Mouse (Mus musculus) limb, embryonic 15.5 days (tissue): Measurements from ENCODE around the gene Btf3. TPM values are rescaled to one million over a fixed set of nuclear protein-coding genes. Genes with fewer than 3 reads are reported as not detected.

Experiments used
- ATAC-seq: fragments of 200-750 bp; cut with Nextera tagmentation; 2 replicates; pipeline ENCODE4 v1.8.0; 2017; ENCODE audit warnings: low read depth, moderate TSS enrichment; ENCODE audit not compliant: insufficient number of reproducible peaks, low FRiP score, low TSS enrichment
- H3K27ac ChIP-seq: fragments of 300-500 bp; sonication (generic); 2 replicates; pipeline ENCODE4 v1.5.1; 2015; ENCODE audit warnings: moderate library complexity, mild to moderate bottlenecking, inconsistent platforms
- H3K27me3 ChIP-seq: fragments of 300-500 bp; sonication (generic); 2 replicates; pipeline ENCODE4 v1.6.1; 2015; ENCODE audit warnings: inconsistent platforms
- H3K36me3 ChIP-seq: fragments of 300-500 bp; sonication (generic); 2 replicates; pipeline ENCODE4 v1.6.1; 2015; ENCODE audit warnings: inconsistent platforms
- H3K4me1 ChIP-seq: fragments of 300-500 bp; sonication (generic); 2 replicates; pipeline ENCODE4 v1.6.1; 2015; ENCODE audit warnings: inconsistent platforms
- H3K4me2 ChIP-seq: fragments of 300-500 bp; sonication (generic); 2 replicates; pipeline ENCODE4 v1.6.1; 2015; ENCODE audit warnings: mild to moderate bottlenecking, inconsistent platforms
- H3K4me3 ChIP-seq: fragments of 300-500 bp; sonication (generic); 2 replicates; pipeline ENCODE4 v1.5.1; 2015; ENCODE audit warnings: mild to moderate bottlenecking, inconsistent platforms
- H3K9ac ChIP-seq: fragments of 300-500 bp; sonication (generic); 2 replicates; pipeline ENCODE4 v1.6.1; 2015; ENCODE audit warnings: inconsistent platforms
- H3K9me3 ChIP-seq: fragments of 300-500 bp; sonication (generic); 2 replicates; pipeline ENCODE4 v1.6.1; 2016; ENCODE audit warnings: inconsistent platforms
- WGBS: fragments of 180-500 bp; shearing (Covaris S2); methylation state at CpG from one replicate; pipeline ENCODE4 v1.1.7; 2015; 5-methylcytosine and 5-hydroxymethylcytosine counted together
- polyA plus RNA-seq: library from polyadenylated mRNA; unstranded; fragments of >200 nt; fragmentation: Nextera tagmentation; extraction: Ambion mirVana; gene quantifications from 2 replicates; pipeline ENCODE4 v1.2.1, GENCODE M21; 2015

The Btf3 gene
- polyA plus RNA-seq, 1 experiment from 2014 or later = 660 TPM

- Histone ChIP-seq H3K36me3 (peaks cover 25% of the 10 kb centered on the region), H3K4me2 (peak overlapping the region; percentile 66), H3K4me3 (peak overlapping the region; percentile 73), H3K9ac (peak overlapping the region; percentile 61), H3K4me1 (peaks cover 23% of the 10 kb centered on the region), H3K27me3 (no peaks in the 10 kb centered on the region), H3K9me3 (no peaks in the 10 kb centered on the region), H3K27ac (peak overlapping the region; percentile 92)
- peak; percentile 26; the same call in 1 of the 2 replicates for ATAC-seq
- WGBS = under 1% methylated on average over 16 of the region's 16 CpGs
These were observed 53.3 kb downstream of the Btf3 start for GRCm38 (mm10) chr13:98263458-98263987.

GRCm38 (mm10) chr13:98262636-98263457 lies 54.0 kb downstream of the Btf3 start, which contains the start of the genes Utp15 and Ankra2:
Utp15 (minus strand) TSS chr13:98263041.
Ankra2 (plus strand) TSS chr13:98263074.
- no peaks in the 10 kb centered on the region for H3K27me3 ChIP-seq
- under 1% methylated on average over 71 of the region's 71 CpGs for WGBS
- peak within 1 kb of the TSS; percentile 92 for H3K27ac ChIP-seq
- H3K4me1 ChIP-seq = peaks cover 23% of the 10 kb centered on the region
- H3K9ac ChIP-seq = peak within 1 kb of the TSS; percentile 81
- ATAC-seq = peak; percentile 97
- H3K4me3 ChIP-seq = peak within 1 kb of the TSS; percentile 73
- H3K36me3 ChIP-seq = peaks cover 26% of the 10 kb centered on the region
- peak within 1 kb of the TSS; percentile 68 for H3K4me2 ChIP-seq
- no peaks in the 10 kb centered on the region for H3K9me3 ChIP-seq

Other genes starting within 250 kb of the Btf3 start
- gene Arhgef28, start 110.6 kb downstream of the Btf3 start, polyA plus RNA-seq = 13.3 and 15.0 TPM in 2 replicates
- gene Utp15, start 54.0 kb downstream of the Btf3 start, polyA plus RNA-seq = 26.4 and 26.9 TPM in 2 replicates
- 23.3 and 25.3 TPM in 2 replicates for gene Ankra2, start 53.9 kb downstream of the Btf3 start, polyA plus RNA-seq
- not detected in 2 replicates for gene Gm21976, start 37.1 kb downstream of the Btf3 start, polyA plus RNA-seq
- gene Foxd1, start 37.2 kb upstream of the Btf3 start, polyA plus RNA-seq = 0.29 TPM in 2 replicates
- gene Gm10320, start 175.0 kb upstream of the Btf3 start, polyA plus RNA-seq = 1.1 and 1.3 TPM in 2 replicates